Mouse (Mus musculus) forebrain, embryonic 13.5 days (tissue): Measurements from ENCODE around the gene S1pr4. TPM values are rescaled to one million over a fixed set of nuclear protein-coding genes. Genes with fewer than 3 reads are reported as not detected.

Experiments used
- ATAC-seq: fragments of 200-750 bp; cut with Nextera tagmentation; 2 replicates; pipeline ENCODE4 v1.8.0; 2017
- H3K27ac ChIP-seq: fragments of 300-500 bp; sonication (generic); 2 replicates; pipeline ENCODE4 v1.5.1; 2015; ENCODE audit warnings: inconsistent platforms, mild to moderate bottlenecking, moderate library complexity
- H3K27me3 ChIP-seq: fragments of 300-500 bp; sonication (generic); 2 replicates; pipeline ENCODE4 v1.6.1; 2015; ENCODE audit warnings: mild to moderate bottlenecking, inconsistent platforms
- H3K36me3 ChIP-seq: fragments of 300-500 bp; sonication (generic); 2 replicates; pipeline ENCODE4 v1.6.1; 2015; ENCODE audit warnings: mild to moderate bottlenecking, inconsistent platforms; ENCODE audit not compliant: poor library complexity, severe bottlenecking
- H3K4me1 ChIP-seq: fragments of 300-500 bp; sonication (generic); 2 replicates; pipeline ENCODE4 v1.6.1; 2015; ENCODE audit warnings: inconsistent platforms
- H3K4me2 ChIP-seq: fragments of 300-500 bp; sonication (generic); 2 replicates; pipeline ENCODE4 v1.6.1; 2015; ENCODE audit warnings: inconsistent platforms, mild to moderate bottlenecking, moderate library complexity
- H3K4me3 ChIP-seq: fragments of 300-500 bp; sonication (generic); 2 replicates; pipeline ENCODE4 v1.5.1; 2015; ENCODE audit warnings: mild to moderate bottlenecking, inconsistent platforms
- H3K9ac ChIP-seq: fragments of 300-500 bp; sonication (generic); 2 replicates; pipeline ENCODE4 v1.6.1; 2015; ENCODE audit warnings: mild to moderate bottlenecking, inconsistent platforms
- H3K9me3 ChIP-seq: fragments of 300-500 bp; sonication (generic); replicated peaks from 2 replicates; pipeline ENCODE4 v1.6.1; 2016; ENCODE audit warnings: inconsistent platforms
- WGBS: fragments of 180-500 bp; shearing (Covaris S2); methylation state at CpG from one replicate; pipeline ENCODE4 v1.1.7; 2015; 5-methylcytosine and 5-hydroxymethylcytosine counted together
- polyA plus RNA-seq: library from polyadenylated mRNA; unstranded; fragments of >200 nt; fragmentation: Nextera tagmentation; extraction: Ambion mirVana; gene quantifications from 2 replicates; pipeline ENCODE4 v1.2.1, GENCODE M21; 2015

Gene S1pr4
- polyA plus RNA-seq, 1 experiment from 2014 or later, result 0.53 TPM

DNA sequence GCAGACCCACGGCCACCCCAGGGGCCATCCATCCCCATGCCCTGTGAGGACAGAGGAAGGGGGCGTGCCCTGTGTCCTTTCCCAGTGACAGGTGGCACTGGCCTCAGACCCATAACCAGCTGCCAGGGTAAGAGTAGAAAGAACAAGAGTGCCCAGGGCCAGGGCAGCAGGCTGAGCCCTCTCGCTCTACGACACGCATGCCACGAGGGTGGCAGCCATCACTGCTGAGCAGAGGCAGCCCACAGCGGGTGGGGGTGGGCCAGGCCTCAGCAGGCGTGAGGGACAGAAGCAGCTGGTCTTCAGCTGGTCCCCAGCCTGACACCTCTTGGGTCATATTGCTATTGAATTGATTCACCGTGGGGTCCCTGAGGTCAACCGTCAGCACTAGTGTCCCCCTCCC is 13.4 kb downstream of the S1pr4 start:
- ATAC-seq, result no peak
- peaks cover 20% of the 10 kb centered on the region for H3K4me1 ChIP-seq
- peaks cover 61% of the 10 kb centered on the region for H3K36me3 ChIP-seq
- no peak overlapping the region for H3K4me2 ChIP-seq
- H3K9me3 ChIP-seq, result no peaks in the 10 kb centered on the region
- no peak overlapping the region for H3K27ac ChIP-seq
- H3K9ac ChIP-seq, result no peak overlapping the region
- WGBS, result 91% methylated on average over 10 of the region's 10 CpGs
- H3K4me3 ChIP-seq, result no peak overlapping the region
- H3K27me3 ChIP-seq, result no peaks in the 10 kb centered on the region

DNA sequence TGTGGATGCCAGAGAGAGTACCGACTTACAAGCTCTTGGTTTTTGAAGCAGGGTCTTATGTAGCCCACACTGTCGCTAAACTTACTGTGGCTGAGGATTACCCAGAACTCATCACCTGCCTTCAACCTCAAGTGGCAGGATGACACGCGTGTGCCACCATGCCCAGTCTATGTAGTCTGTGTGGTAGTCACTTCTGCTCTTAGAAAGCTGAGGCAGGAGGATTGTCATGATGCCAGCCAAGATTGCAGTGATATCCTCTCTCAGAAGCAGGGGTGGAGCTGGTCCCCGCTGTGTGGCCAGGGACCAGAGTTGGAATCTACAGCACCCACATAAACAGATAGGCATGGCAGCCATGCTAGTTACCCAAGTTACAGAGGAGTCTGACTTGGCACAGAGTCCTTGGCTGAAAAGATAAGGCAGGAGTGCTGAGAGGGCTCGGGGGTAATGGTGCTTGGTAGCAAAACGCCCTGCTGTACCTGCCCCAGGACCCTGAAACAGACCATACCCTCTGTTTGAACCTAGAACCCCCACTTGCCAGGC is 14.4 kb downstream of the S1pr4 start:
- 69% methylated on average over 7 of the region's 7 CpGs for WGBS
- no peaks in the 10 kb centered on the region for H3K27me3 ChIP-seq
- H3K9me3 ChIP-seq, result no peaks in the 10 kb centered on the region
- H3K27ac ChIP-seq, result peak overlapping the region; percentile 74
- ATAC-seq, result no peak
- no peak overlapping the region for H3K4me2 ChIP-seq
- no peak overlapping the region for H3K4me3 ChIP-seq
- peaks cover 27% of the 10 kb centered on the region for H3K4me1 ChIP-seq
- H3K36me3 ChIP-seq, result peaks cover 51% of the 10 kb centered on the region
- no peak overlapping the region for H3K9ac ChIP-seq

DNA sequence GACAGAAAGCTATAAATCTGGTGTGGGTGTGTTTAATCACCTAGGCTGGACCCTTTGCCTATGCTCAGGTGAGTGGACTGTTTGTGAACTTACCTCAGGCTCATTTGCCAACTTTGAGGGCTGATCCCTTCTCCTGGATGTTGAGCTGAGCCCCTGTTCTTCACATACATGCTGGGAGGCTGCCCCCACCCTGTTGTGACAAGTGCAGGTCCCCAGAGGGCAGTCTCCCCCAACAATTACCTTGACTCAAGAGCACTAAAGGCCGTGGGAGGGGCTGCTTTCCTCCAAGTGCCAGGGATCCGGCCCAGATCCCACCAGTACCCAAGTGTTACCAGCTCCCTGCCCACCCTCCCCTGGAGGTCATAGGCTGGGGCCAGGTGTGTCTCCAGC is 14.9 kb downstream of the S1pr4 start:
- Histone ChIP-seq H3K4me2 (0 out of 2 replicates have a peak overlapping the region, but pooled peaks have one; percentile 7), H3K9ac (0 out of 2 replicates have a peak overlapping the region, but pooled peaks have one; percentile 21), H3K36me3 (peaks cover 46% of the 10 kb centered on the region), H3K9me3 (no peaks in the 10 kb centered on the region), H3K4me3 (no peak overlapping the region), H3K27ac (peak overlapping the region; percentile 74), H3K4me1 (peaks cover 32% of the 10 kb centered on the region), H3K27me3 (no peaks in the 10 kb centered on the region)
- ATAC-seq, result no peak
- WGBS, result 48% methylated on average over 2 of the region's 2 CpGs

GRCm38 (mm10) chr10:81484441-81485059 is 15.4 kb downstream of the S1pr4 start:
- Histone ChIP-seq H3K9me3 (no peaks in the 10 kb centered on the region), H3K4me2 (0 out of 2 replicates have a peak overlapping the region, but pooled peaks have one; percentile 7), H3K27me3 (no peaks in the 10 kb centered on the region), H3K9ac (0 out of 2 replicates have a peak overlapping the region, but pooled peaks have one; percentile 21), H3K36me3 (peaks cover 41% of the 10 kb centered on the region), H3K4me1 (peaks cover 36% of the 10 kb centered on the region), H3K4me3 (no peak overlapping the region), H3K27ac (peak overlapping the region; percentile 74)
- WGBS, result 62% methylated on average over 6 of the region's 6 CpGs
- ATAC-seq, result no peak

DNA sequence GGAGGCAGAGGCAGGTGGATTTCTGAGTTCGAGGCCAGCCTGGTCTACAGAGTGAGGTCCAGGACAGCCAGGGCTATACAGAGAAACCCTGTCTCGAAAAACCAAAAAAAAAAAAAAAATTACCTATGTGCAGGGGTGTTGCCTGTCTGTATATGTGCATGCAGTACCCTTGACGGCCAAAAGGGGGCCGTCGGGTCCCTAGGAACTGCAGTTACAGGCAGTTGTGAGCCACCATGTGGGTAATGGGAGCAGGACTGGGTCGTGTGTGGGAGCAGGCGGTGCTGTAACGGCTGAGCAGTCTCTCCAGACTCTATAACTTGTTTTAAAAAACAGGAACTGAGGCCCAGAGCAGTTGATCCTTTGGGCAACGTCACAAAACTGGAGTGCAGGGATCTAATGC is 15.9 kb downstream of the S1pr4 start:
- H3K4me3 ChIP-seq, result no peak overlapping the region
- 22% methylated on average over 9 of the region's 9 CpGs for WGBS

GRCm38 (mm10) chr10:81482533-81482889 is 17.4 kb downstream of the S1pr4 start, which contains the start of gene Celf5:
TSS of gene Celf5 (minus strand) at chr10:81482709.
- H3K4me2 ChIP-seq, result peak within 1 kb of the TSS; percentile 61
- H3K27me3 ChIP-seq, result no peaks in the 10 kb centered on the region
- peaks cover 21% of the 10 kb centered on the region for H3K36me3 ChIP-seq
- H3K27ac ChIP-seq, result peak within 1 kb of the TSS; percentile 75
- ATAC-seq, result peak; percentile 68
- peak within 1 kb of the TSS; percentile 67 for H3K4me3 ChIP-seq
- 0% methylated on average over 20 of the region's 36 CpGs for WGBS
- H3K4me1 ChIP-seq, result peaks cover 50% of the 10 kb centered on the region
- H3K9me3 ChIP-seq, result no peaks in the 10 kb centered on the region
- H3K9ac ChIP-seq, result peak within 1 kb of the TSS; percentile 86

More for the DNA sequence above, 15.9 kb downstream of the S1pr4 start:
- Histone ChIP-seq H3K27me3 (no peaks in the 10 kb centered on the region), H3K9ac (no peak overlapping the region), H3K9me3 (no peaks in the 10 kb centered on the region), H3K4me1 (peaks cover 37% of the 10 kb centered on the region), H3K36me3 (peaks cover 35% of the 10 kb centered on the region), H3K4me2 (no peak overlapping the region), H3K27ac (peak overlapping the region; percentile 74; the same call in 1 of the 2 replicates)
- ATAC-seq, result no peak

DNA sequence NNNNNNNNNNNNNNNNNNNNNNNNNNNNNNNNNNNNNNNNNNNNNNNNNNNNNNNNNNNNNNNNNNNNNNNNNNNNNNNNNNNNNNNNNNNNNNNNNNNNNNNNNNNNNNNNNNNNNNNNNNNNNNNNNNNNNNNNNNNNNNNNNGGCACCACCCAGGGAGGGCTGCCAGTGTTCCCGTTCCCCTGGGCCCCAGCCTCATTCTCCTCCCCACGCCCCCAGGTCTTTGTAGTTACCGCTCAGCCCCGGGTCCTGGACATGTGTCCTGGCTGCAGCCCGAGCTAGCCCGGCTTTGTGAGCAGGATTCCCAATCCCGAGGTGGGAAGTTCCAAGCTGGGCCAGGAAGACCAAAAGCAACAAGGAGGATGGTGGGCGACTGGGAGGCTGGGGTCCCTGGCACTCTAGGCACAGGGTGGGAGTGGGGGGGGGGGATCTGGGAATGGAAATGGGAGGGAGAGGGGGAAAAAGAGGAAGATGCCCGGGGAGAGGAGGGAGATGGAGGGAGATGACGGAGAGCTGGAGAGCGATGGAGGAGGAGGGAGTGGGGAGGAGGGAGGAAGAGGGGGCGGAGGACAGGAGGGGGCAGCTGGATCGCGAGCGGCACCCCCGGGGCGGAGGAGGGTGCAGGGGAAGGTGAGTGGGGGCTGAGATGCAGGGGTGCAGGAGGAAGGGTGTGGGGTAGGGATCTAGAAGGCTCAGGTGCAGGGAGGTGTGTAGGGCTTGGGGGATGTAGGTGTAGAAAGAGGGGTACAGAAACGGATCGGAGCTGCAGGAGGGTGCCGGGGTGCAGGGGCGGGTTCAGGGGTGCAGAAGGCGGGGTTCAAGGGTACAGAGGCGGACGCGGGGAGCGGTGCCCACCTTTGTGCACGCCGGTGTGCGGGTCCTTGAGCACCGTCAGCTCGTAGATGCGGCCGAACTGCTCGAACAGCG is 18.1 kb downstream of the S1pr4 start:
- H3K4me3 ChIP-seq, result peak overlapping the region; percentile 67
- H3K9ac ChIP-seq, result peak overlapping the region; percentile 86
- H3K27me3 ChIP-seq, result peaks cover under 1% of the 10 kb centered on the region
- H3K4me1 ChIP-seq, result peaks cover 53% of the 10 kb centered on the region
- peak overlapping the region; percentile 61 for H3K4me2 ChIP-seq
- H3K9me3 ChIP-seq, result no peaks in the 10 kb centered on the region
- peaks cover 15% of the 10 kb centered on the region for H3K36me3 ChIP-seq
- under 1% methylated on average over 33 of the region's 35 CpGs for WGBS
- peak overlapping the region; percentile 75 for H3K27ac ChIP-seq
- ATAC-seq, result peak; percentile 39

- Histone ChIP-seq H3K27me3 (peaks cover 3% of the 10 kb centered on the region), H3K4me3 (no peak overlapping the region), H3K27ac (peak overlapping the region; percentile 92), H3K9ac (no peak overlapping the region), H3K9me3 (no peaks in the 10 kb centered on the region), H3K4me1 (peaks cover 60% of the 10 kb centered on the region), H3K36me3 (peaks cover 10% of the 10 kb centered on the region; the same call in 1 of the 2 replicates), H3K4me2 (0 out of 2 replicates have a peak overlapping the region, but pooled peaks have one; percentile 81)
- WGBS, result 88% methylated on average over 10 of the region's 10 CpGs
- no peak for ATAC-seq
Observed at GRCm38 (mm10) chr10:81474461-81474860, 25.5 kb downstream of the S1pr4 start.

DNA sequence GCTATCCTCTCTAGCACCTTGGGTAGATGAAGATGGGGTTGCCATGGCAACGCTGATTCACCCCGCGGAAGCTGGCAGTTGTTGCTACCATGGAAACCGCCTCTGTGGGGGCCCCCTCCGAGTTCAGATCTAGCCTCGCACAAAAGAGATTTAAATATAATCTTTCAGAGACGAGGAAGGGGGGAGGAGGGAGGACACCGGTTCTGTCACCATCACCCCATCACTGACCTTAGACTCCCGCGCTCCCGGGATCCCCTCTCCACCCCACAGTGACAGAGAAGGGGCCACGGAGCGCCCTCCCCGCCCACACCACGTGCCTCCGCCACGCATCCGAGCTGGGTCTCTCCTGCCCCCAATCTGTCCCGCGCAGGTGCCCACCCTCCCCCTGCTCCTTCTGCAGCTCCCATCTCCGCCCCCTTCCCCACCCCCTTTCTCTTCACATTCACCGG is 26.9 kb downstream of the S1pr4 start:
- H3K4me3 ChIP-seq, result peak overlapping the region; percentile 49
- ATAC-seq, result peak; percentile 86
- peaks cover 3% of the 10 kb centered on the region for H3K27me3 ChIP-seq
- peak overlapping the region; percentile 81 for H3K4me2 ChIP-seq
- H3K9ac ChIP-seq, result peak overlapping the region; percentile 65
- no peaks in the 10 kb centered on the region for H3K9me3 ChIP-seq
- peaks cover 51% of the 10 kb centered on the region for H3K4me1 ChIP-seq
- H3K36me3 ChIP-seq, result peaks cover 23% of the 10 kb centered on the region
- WGBS, result 1% methylated on average over 22 of the region's 22 CpGs
- H3K27ac ChIP-seq, result peak overlapping the region; percentile 92

DNA sequence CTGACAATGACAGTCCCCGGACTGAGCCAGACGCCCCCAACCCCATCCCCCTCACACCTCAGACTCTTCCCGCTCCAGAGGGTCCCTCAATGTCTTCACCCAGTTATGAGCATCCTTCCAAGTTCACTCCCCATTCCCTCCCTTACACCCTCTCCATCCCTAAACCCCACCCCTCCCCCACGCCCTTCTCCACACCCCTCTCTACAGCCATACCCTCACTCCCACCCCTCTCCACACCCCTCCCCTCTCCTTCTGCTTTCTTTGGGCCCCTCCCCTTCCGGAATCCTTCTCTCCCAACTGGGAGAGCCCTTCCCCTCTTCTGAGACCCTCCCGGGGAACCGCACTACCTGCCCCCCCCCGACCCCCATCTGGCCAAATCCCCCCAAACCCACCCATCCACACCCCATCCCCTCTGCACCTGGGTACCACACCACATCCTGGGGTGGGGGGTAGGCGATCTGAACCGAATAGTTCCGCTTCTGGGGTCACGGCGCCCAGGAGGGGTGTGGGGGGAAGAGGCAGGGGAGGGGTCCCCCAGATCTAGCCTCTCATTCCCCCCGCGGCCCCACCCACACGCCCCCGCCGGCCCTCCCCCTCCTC is 27.4 kb downstream of the S1pr4 start:
- Histone ChIP-seq H3K4me2 (peak overlapping the region; percentile 81), H3K27me3 (peaks cover 3% of the 10 kb centered on the region), H3K9ac (peak overlapping the region; percentile 65), H3K9me3 (no peaks in the 10 kb centered on the region), H3K27ac (peak overlapping the region; percentile 92), H3K4me3 (peak overlapping the region; percentile 49), H3K4me1 (peaks cover 46% of the 10 kb centered on the region), H3K36me3 (peaks cover 28% of the 10 kb centered on the region)
- ATAC-seq, result peak; percentile 50
- WGBS, result 4% methylated on average over 17 of the region's 18 CpGs

DNA sequence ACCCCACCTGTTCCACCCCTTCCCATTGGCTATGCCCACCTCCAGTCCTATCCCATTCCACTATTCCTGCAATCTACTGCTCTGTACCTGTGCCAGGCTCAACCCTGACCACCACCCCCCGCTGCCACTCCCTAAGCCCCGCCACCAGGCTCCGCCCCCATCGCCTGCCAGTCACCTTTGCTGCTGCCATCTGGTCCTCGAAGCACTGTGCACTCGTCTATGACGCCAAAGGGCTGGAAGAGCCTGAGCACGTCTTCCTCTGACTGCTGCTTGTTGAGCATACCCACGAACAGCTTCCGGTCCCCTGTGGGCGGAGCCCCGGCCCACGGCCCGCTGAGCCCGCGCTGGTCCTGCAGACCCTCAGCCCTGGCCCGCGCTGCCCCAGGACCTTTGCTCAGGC is 29.5 kb downstream of the S1pr4 start:
- peaks cover 42% of the 10 kb centered on the region for H3K36me3 ChIP-seq
- ATAC-seq, result no peak
- no peak overlapping the region for H3K27ac ChIP-seq
- 0 out of 2 replicates have a peak, but pooled peaks cover 2% of the 10 kb centered on the region for H3K27me3 ChIP-seq
- no peak overlapping the region for H3K4me3 ChIP-seq
- H3K9me3 ChIP-seq, result no peaks in the 10 kb centered on the region
- 65% methylated on average over 17 of the region's 18 CpGs for WGBS
- H3K4me1 ChIP-seq, result peaks cover 43% of the 10 kb centered on the region
- H3K4me2 ChIP-seq, result peak overlapping the region; percentile 12
- H3K9ac ChIP-seq, result no peak overlapping the region
